Mouse (Mus musculus) MN1 (cell line): ENCODE measurements around the gene 5530400C23Rik.
"Not testable (repeated sequence)": the region's sequence is repeated elsewhere in the genome, so short reads cannot be mapped to it uniquely, and the experiment has no call there.

Source experiments
- DNase-seq: peaks from one replicate; pipeline ENCODE4 v3.0.0-alpha.2; 2016; ENCODE audit warnings: low spot score

5530400C23Rik gene

GRCm38 (mm10) chr6:133291916-133292315, at the start of gene 5530400C23Rik:
5530400C23Rik (plus strand) TSS chr6:133292216.
- not testable (repeated sequence) for DNase-seq

DNA sequence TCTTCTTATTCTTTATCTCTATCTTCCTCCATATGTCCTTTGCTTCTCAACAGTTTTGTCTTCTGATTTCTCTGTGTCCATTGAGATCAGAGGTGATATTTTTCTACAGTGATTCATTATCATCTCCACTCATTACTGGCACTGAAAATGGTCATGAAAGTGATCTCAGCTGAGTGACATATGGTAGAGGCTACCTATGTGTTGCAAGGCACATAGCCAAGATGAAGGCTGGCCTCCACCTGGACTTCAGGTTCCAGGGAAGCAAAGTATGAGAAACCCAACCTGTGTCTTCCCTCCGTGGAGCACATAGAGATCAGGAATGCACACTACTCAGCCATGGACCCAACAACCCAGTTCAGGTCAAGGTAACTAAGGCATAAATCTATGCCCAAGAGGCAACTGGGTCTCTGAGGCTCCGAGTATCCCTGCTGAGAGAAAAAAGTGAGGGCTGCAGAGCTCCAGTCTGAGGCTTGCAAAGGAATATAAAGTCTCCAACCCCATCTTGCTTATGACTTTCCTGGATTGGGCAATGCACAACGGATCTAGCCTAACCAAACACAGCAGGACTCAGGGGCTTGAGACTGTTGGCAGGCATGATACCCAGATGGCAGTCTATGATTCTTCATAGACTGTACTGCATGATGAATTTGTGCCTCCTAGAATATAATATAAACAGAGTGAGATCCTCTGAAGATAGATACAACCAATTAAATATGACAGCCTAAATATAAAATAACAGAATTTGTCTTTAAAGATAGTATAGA, 14.1 kb downstream of the 5530400C23Rik start:
- no peak for DNase-seq

GRCm38 (mm10) chr6:133313896-133314295, 21.9 kb downstream of the 5530400C23Rik start:
- not testable (repeated sequence) for DNase-seq

DNA sequence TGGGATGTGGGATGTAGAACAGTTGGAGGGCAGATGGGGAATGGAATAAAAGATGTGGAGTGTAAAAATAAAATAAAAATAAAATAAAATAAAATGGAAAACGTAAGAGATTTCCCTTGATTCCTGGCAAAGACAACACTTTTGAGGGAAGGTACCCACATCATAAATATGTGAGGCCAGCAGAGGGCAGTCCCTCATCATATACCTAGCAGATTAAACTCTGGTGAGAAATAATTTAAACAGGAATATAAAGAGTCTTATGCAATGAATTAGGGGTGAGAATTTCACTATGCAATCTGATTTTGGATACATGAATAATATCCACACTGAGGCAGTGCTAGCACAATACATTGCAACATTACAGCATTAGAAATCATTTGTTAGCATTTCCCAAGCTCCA, 46.5 kb downstream of the 5530400C23Rik start:
- no peak for DNase-seq

DNA sequence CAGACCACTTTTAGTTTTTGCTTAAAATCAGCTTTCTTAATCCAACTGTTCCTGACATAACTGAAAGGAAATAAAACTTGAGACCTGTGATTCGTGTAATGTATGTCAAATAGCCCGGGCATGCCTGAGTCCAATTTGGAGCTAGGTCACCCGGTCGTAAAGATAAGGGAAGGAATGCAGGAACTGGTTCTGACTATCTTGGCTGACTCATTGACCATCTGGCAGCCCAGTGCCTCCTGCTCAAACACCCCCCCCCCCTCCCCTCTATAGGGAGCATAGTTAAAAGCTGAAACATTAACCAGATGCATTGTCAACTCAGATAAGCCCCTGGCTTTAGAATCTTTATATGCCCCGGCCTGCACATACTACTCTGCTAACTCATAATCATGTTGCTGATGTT, 49.7 kb downstream of the 5530400C23Rik start:
- DNase-seq: peak; percentile 10
